Mouse (Mus musculus) stomach, embryonic 14.5 days (tissue): Measurements from ENCODE around the gene Mvb12b. TPM values are rescaled to one million over a fixed set of nuclear protein-coding genes. Genes with fewer than 3 reads are reported as not detected.

Experiments
- ATAC-seq: fragments of 200-750 bp; cut with Nextera tagmentation; 2 replicates; pipeline ENCODE4 v1.8.0; 2017; ENCODE audit warnings: low read depth, moderate TSS enrichment; ENCODE audit not compliant: insufficient number of reproducible peaks, insufficient read depth, low FRiP score
- H3K27ac ChIP-seq: fragments of 300-500 bp; sonication (generic); 2 replicates; pipeline ENCODE4 v1.5.1; 2014; ENCODE audit warnings: mild to moderate bottlenecking, low read length, moderate library complexity, mixed read lengths
- H3K27me3 ChIP-seq: fragments of 300-500 bp; sonication (generic); 2 replicates; pipeline ENCODE4 v1.6.1; 2014; ENCODE audit warnings: low read length, control low read depth, mixed read lengths; ENCODE audit not compliant: control insufficient read depth, insufficient read depth
- H3K36me3 ChIP-seq: fragments of 300-500 bp; sonication (generic); 2 replicates; pipeline ENCODE4 v1.6.1; 2014; ENCODE audit warnings: mild to moderate bottlenecking, control low read depth, low read length, moderate library complexity, mixed read lengths; ENCODE audit not compliant: control insufficient read depth, insufficient read depth
- H3K4me1 ChIP-seq: fragments of 300-500 bp; sonication (generic); 2 replicates; pipeline ENCODE4 v1.6.1; 2014; ENCODE audit warnings: low read length, control low read depth, mixed read lengths; ENCODE audit not compliant: control insufficient read depth, insufficient read depth
- H3K4me2 ChIP-seq: fragments of 300-500 bp; sonication (generic); replicated peaks from 2 replicates; pipeline ENCODE4 v1.6.1; 2014; ENCODE audit warnings: low read depth, low read length, control low read depth
- H3K4me3 ChIP-seq: fragments of 300-500 bp; sonication (generic); 2 replicates; pipeline ENCODE4 v1.5.1; 2014; ENCODE audit warnings: low read depth, low read length, control low read depth
- H3K9ac ChIP-seq: fragments of 300-500 bp; sonication (generic); replicated peaks from 2 replicates; pipeline ENCODE4 v1.6.1; 2014; ENCODE audit warnings: low read depth, mild to moderate bottlenecking, control low read depth, low read length, moderate library complexity, mixed read lengths
- H3K9me3 ChIP-seq: fragments of 300-500 bp; sonication (generic); 2 replicates; pipeline ENCODE4 v1.6.1; 2016; ENCODE audit warnings: low read depth, low read length, control low read depth; ENCODE audit not compliant: control insufficient read depth
- WGBS: fragments of 180-500 bp; shearing (Covaris S2); extraction: QIAGEN DNeasy Blood & Tissue Kit; methylation state at CpG from one replicate; pipeline ENCODE4 v1.1.7; 2014; 5-methylcytosine and 5-hydroxymethylcytosine counted together
- polyA plus RNA-seq: library from polyadenylated mRNA; unstranded; fragments of >200 nt; fragmentation: Nextera tagmentation; extraction: Ambion mirVana; gene quantifications from 2 replicates; pipeline ENCODE4 v1.2.1, GENCODE M21; 2014

Mvb12b gene
- polyA plus RNA-seq, 1 experiment from 2014 or later: 20.7 TPM

GRCm38 (mm10) chr2:33878437-33878836, 9.3 kb downstream of the Mvb12b start:
- WGBS: 41% methylated on average over 11 of the region's 11 CpGs
- no peaks in the 10 kb centered on the region for H3K27me3 ChIP-seq
- peaks cover 4% of the 10 kb centered on the region for H3K36me3 ChIP-seq
- no peak overlapping the region for H3K27ac ChIP-seq
- no peak overlapping the region for H3K9ac ChIP-seq
- H3K4me3 ChIP-seq: no peak overlapping the region
- H3K9me3 ChIP-seq: no peaks in the 10 kb centered on the region
- H3K4me2 ChIP-seq: no peak overlapping the region
- ATAC-seq: no peak
- peaks cover 42% of the 10 kb centered on the region for H3K4me1 ChIP-seq

DNA sequence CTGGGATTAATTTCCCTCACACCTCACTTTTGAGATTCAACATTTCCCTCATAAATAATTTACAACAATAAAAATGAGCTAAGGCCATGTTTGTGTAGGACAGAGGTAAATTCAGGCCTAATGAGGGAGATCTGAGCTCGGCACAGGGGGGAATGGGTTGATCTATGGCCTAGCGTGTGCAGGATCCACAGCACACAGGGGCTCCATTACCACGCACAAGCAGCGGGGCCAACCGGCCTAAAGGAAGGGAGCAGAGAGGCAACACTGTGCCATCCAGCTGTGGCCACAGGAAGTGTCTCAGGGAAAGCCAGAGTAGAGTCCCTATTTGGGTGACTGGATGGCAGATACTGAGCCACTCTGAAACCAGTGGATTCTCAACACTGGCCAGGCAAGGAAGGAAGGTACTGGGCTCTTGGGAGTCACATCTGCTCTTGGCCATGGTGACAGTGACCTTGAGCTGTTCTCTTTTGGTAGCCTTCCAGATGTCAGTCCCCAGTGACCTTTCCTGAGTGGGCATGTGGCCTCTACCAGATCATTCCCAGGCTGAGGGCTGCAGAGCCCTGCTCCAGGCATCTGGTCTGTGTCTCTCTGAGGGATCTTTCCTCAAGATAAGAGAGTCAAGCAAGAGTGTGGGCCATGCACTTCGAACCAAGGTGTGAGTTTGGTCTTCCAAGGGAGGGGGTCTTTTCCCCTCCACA, 9.9 kb downstream of the Mvb12b start:
- Histone ChIP-seq H3K9me3 (no peaks in the 10 kb centered on the region), H3K4me1 (peaks cover 48% of the 10 kb centered on the region), H3K36me3 (peaks cover 11% of the 10 kb centered on the region), H3K9ac (no peak overlapping the region), H3K4me3 (no peak overlapping the region), H3K4me2 (no peak overlapping the region), H3K27me3 (no peaks in the 10 kb centered on the region), H3K27ac (peak overlapping the region; percentile 60; the same call in 1 of the 2 replicates)
- 72% methylated on average over 6 of the region's 6 CpGs for WGBS
- ATAC-seq: no peak

DNA sequence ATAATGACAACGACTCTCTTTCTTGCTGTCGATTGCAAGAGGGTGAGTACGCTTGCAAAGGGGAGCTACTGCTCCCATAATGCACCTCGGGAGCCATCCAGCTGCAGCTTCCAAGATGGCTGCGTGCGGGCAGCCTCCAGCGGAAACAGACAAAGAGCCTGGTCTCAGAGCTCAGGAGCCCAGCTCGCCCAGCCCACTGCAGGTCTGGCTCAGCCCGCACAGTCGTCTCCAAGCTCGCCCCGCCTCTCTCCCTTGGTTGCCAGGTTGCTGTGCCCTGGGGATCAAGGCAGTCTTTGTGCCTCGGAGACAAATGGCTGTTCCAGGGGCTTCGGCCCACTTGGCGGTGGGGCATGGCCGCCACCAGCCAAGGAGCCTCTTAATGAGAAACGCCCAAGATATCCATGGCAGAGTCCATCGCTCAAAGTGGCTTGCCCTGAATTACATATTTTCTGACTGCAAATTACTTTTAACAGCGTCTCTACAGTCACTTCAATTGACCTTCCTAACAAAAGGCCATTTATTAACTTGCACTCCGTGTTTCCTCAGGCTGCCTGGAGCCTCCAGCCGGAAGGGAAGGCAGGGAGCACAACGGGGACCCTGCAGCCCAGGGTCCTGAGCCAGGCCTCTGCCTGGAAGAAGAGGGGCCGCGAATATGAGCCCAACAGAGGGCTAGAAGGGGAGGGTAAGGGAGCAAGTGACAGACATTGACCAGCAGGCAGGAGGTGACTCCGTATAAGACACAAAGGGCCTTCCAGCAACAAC, 11.0 kb downstream of the Mvb12b start:
- WGBS: 20% methylated on average over 25 of the region's 25 CpGs
- H3K9ac ChIP-seq: no peak overlapping the region
- peaks cover 48% of the 10 kb centered on the region for H3K4me1 ChIP-seq
- peak overlapping the region; percentile 60 for H3K27ac ChIP-seq
- ATAC-seq: peak; percentile 62; the same call in 1 of the 2 replicates
- no peak overlapping the region for H3K4me3 ChIP-seq
- peaks cover 13% of the 10 kb centered on the region for H3K36me3 ChIP-seq
- peak overlapping the region; percentile 15; the same call in 1 of the 2 replicates for H3K4me2 ChIP-seq
- no peaks in the 10 kb centered on the region for H3K27me3 ChIP-seq
- H3K9me3 ChIP-seq: no peaks in the 10 kb centered on the region

GRCm38 (mm10) chr2:33875594-33875993, 12.2 kb downstream of the Mvb12b start:
- Histone ChIP-seq H3K9me3 (no peaks in the 10 kb centered on the region), H3K4me1 (peaks cover 51% of the 10 kb centered on the region), H3K4me2 (no peak overlapping the region), H3K27ac (no peak overlapping the region; the same call in 1 of the 2 replicates), H3K27me3 (no peaks in the 10 kb centered on the region), H3K4me3 (no peak overlapping the region), H3K36me3 (peaks cover 13% of the 10 kb centered on the region), H3K9ac (no peak overlapping the region)
- 52% methylated on average over 12 of the region's 12 CpGs for WGBS
- no peak for ATAC-seq

DNA sequence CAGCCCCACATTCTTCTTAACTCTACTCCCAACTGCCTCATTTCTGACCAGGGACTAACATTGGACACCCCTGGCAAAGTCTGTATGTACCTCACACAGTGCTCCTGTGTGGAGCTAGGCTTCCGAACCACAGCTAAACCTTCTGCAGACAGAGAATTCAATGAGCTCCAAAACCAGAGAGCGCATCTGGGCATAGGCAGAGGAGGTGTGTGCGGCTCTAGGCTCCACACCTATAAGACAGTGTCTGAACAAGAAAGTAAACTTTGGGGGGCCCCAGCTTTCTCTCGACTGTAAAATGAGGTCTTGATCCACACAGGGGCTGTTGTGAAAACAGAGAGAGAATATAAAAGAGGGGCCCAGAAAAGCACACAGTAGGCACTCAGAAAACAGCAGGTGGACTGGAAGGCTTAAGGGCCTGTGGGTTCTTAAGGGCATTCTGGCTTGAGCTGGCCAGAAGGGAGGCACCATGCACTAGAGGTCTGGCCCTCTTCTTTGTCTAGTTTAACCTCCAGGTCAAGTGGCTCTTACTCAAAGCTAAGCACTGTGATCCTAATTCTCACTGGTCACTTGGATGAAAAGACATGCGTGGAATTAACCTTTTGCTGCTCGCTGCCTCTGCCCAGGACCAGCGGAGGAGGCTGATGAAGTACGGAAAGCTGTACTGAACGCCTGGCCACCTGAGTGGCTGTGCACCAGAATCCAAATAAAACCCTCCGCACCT, 12.7 kb downstream of the Mvb12b start:
- 60% methylated on average over 10 of the region's 10 CpGs for WGBS
- Histone ChIP-seq H3K27me3 (no peaks in the 10 kb centered on the region), H3K4me1 (peaks cover 51% of the 10 kb centered on the region), H3K9ac (no peak overlapping the region), H3K36me3 (peaks cover 13% of the 10 kb centered on the region), H3K4me2 (no peak overlapping the region), H3K9me3 (no peaks in the 10 kb centered on the region), H3K27ac (no peak overlapping the region), H3K4me3 (no peak overlapping the region)
- no peak for ATAC-seq

DNA sequence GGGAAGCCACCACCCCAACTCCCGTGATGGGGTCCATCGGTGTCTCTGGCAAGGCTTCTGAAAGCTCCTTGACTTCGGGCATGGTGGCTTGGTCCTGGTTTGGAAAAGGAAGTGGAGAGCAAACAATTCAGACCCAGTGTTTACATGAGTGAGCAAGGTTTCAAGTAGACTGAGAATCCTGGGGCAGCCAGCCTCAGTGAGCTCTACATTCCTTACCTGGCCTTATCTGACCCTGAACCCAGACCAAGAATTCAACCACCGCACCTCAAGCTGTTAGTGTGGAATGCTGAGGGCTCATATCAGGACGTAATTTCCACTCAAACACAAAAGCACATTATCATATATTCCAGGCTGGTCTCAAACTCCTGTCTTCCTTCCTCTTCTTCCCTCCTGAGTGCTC, 13.4 kb downstream of the Mvb12b start:
- Histone ChIP-seq H3K36me3 (peaks cover 13% of the 10 kb centered on the region), H3K4me2 (no peak overlapping the region), H3K27ac (no peak overlapping the region), H3K4me1 (peaks cover 53% of the 10 kb centered on the region), H3K4me3 (no peak overlapping the region), H3K9me3 (no peaks in the 10 kb centered on the region), H3K9ac (no peak overlapping the region), H3K27me3 (no peaks in the 10 kb centered on the region)
- ATAC-seq: no peak
- 50% methylated on average over 5 of the region's 5 CpGs for WGBS

- no peak overlapping the region for H3K27ac ChIP-seq
Measured at GRCm38 (mm10) chr2:33873501-33873900, 14.2 kb downstream of the Mvb12b start.

GRCm38 (mm10) chr2:33872841-33873271, 14.9 kb downstream of the Mvb12b start:
- H3K9me3 ChIP-seq: no peaks in the 10 kb centered on the region
- H3K4me3 ChIP-seq: no peak overlapping the region
- peaks cover 13% of the 10 kb centered on the region; the same call in 1 of the 2 replicates for H3K36me3 ChIP-seq
- no peak overlapping the region for H3K27ac ChIP-seq
- 63% methylated on average over 8 of the region's 8 CpGs for WGBS
- no peak for ATAC-seq
- H3K27me3 ChIP-seq: no peaks in the 10 kb centered on the region
- H3K4me1 ChIP-seq: peaks cover 39% of the 10 kb centered on the region
- no peak overlapping the region for H3K9ac ChIP-seq
- H3K4me2 ChIP-seq: no peak overlapping the region

More at GRCm38 (mm10) chr2:33873501-33873900, 14.2 kb downstream of the Mvb12b start:
- peaks cover 45% of the 10 kb centered on the region for H3K4me1 ChIP-seq
- H3K36me3 ChIP-seq: peaks cover 13% of the 10 kb centered on the region; the same call in 1 of the 2 replicates
- 49% methylated on average over 8 of the region's 8 CpGs for WGBS
- no peak for ATAC-seq
- no peak overlapping the region for H3K9ac ChIP-seq
- no peaks in the 10 kb centered on the region for H3K27me3 ChIP-seq
- no peak overlapping the region for H3K4me3 ChIP-seq
- no peak overlapping the region for H3K4me2 ChIP-seq
- no peaks in the 10 kb centered on the region for H3K9me3 ChIP-seq
